Mouse (Mus musculus) cortical plate, adult 2 months (tissue): ENCODE results near the gene C1qb.

Experiments
- CTCF ChIP-seq: fragments of 200-500 bp; IDR thresholded peaks from 2 replicates; pipeline ENCODE4 v1.5.1; 2011; ENCODE audit warnings: mild to moderate bottlenecking, control low read depth, low read length; ENCODE audit not compliant: insufficient read depth; ENCODE audit errors: extremely low read depth
- POLR2A ChIP-seq: fragments of 200-500 bp; IDR thresholded peaks from 2 replicates; pipeline ENCODE4 v1.6.1; 2011; ENCODE audit warnings: mild to moderate bottlenecking, low read length, control low read depth; ENCODE audit not compliant: insufficient read depth; ENCODE audit errors: extremely low read depth

GRCm38 (mm10) chr4:136867690-136868345 is 18.2 kb downstream of the C1qb start:
- TF ChIP-seq POLR2A (no peak), CTCF (no peak)
